Mouse (Mus musculus): ENCODE measurements around the gene Stoml1. TPM values are rescaled to one million over a fixed set of nuclear protein-coding genes. Genes with fewer than 3 reads are reported as not detected.
A peak's percentile ranks its signal among the peaks of the same experiment; 100 is the strongest.

Stoml1 gene
- polyA plus RNA-seq, 1 experiment from 2014 or later = 37.6 TPM

- H3K9me3 ChIP-seq (ENCODE audit: control insufficient read depth, low read length) = no peaks in the 10 kb centered on the region
- H3K36me3 ChIP-seq (ENCODE audit: control insufficient read depth, insufficient read depth, low read length) = no peaks in the 10 kb centered on the region
- 0 out of 2 replicates have a peak, but pooled peaks cover 3% of the 10 kb centered on the region for H3K4me1 ChIP-seq (replicated peaks; ENCODE audit: control insufficient read depth, insufficient read depth, low read length)
- no peak overlapping the region for H3K9ac ChIP-seq (ENCODE audit: low read length)
- no peak overlapping the region for H3K27ac ChIP-seq (ENCODE audit: low read depth, low read length)
- H3K4me3 ChIP-seq (ENCODE audit: low read depth, low read length) = no peak overlapping the region
- ATAC-seq (replicated peaks; ENCODE audit: low FRiP score) (no peak), DNase-seq (ENCODE audit: low spot score) (peak; percentile 41)
- no peak overlapping the region for H3K4me2 ChIP-seq (ENCODE audit: low read depth, low read length, severe bottlenecking)
- no peaks in the 10 kb centered on the region for H3K27me3 ChIP-seq (ENCODE audit: control insufficient read depth, insufficient read depth, low read length)
- 39% methylated on average over 5 of the region's 5 CpGs for WGBS
Observed at GRCm38 (mm10) chr9:58213865-58214264, 39.1 kb upstream of the Stoml1 start.

- Histone ChIP-seq H3K9ac (ENCODE audit: low read length) (no peak overlapping the region), H3K4me2 (ENCODE audit: low read depth, low read length, severe bottlenecking) (no peak overlapping the region), H3K4me1 (replicated peaks; ENCODE audit: control insufficient read depth, insufficient read depth, low read length) (0 out of 2 replicates have a peak, but pooled peaks cover 3% of the 10 kb centered on the region), H3K36me3 (ENCODE audit: control insufficient read depth, insufficient read depth, low read length) (no peaks in the 10 kb centered on the region; the same call in 1 of the 2 replicates), H3K27me3 (ENCODE audit: control insufficient read depth, insufficient read depth, low read length) (no peaks in the 10 kb centered on the region), H3K27ac (ENCODE audit: low read depth, low read length) (no peak overlapping the region), H3K4me3 (ENCODE audit: low read depth, low read length) (no peak overlapping the region), H3K9me3 (ENCODE audit: control insufficient read depth, low read length) (no peaks in the 10 kb centered on the region)
- 69% methylated on average over 8 of the region's 8 CpGs for WGBS
- ATAC-seq (replicated peaks; ENCODE audit: low FRiP score) (no peak), DNase-seq (ENCODE audit: low spot score) (peak; percentile 44)
Observed at GRCm38 (mm10) chr9:58214519-58215180, 38.3 kb upstream of the Stoml1 start.

GRCm38 (mm10) chr9:58216402-58216801, 36.6 kb upstream of the Stoml1 start:
- no peak overlapping the region for H3K4me2 ChIP-seq (ENCODE audit: low read depth, low read length, severe bottlenecking)
- no peak overlapping the region for H3K9ac ChIP-seq (ENCODE audit: low read length)
- no peaks in the 10 kb centered on the region for H3K27me3 ChIP-seq (ENCODE audit: control insufficient read depth, insufficient read depth, low read length)
- peak; percentile 75 for DNase-seq (ENCODE audit: low spot score)
- no peak overlapping the region for H3K27ac ChIP-seq (ENCODE audit: low read depth, low read length)
- H3K9me3 ChIP-seq (ENCODE audit: control insufficient read depth, low read length) = no peaks in the 10 kb centered on the region
- 0 out of 2 replicates have a peak, but pooled peaks cover 3% of the 10 kb centered on the region for H3K4me1 ChIP-seq (replicated peaks; ENCODE audit: control insufficient read depth, insufficient read depth, low read length)
- H3K4me3 ChIP-seq (ENCODE audit: low read depth, low read length) = no peak overlapping the region
- WGBS = 38% methylated on average over 6 of the region's 6 CpGs
- no peaks in the 10 kb centered on the region; the same call in 1 of the 2 replicates for H3K36me3 ChIP-seq (ENCODE audit: control insufficient read depth, insufficient read depth, low read length)
- ATAC-seq (replicated peaks; ENCODE audit: low FRiP score) = 0 out of 2 replicates have a peak, but pooled peaks have one; percentile 30

- ATAC-seq (replicated peaks; ENCODE audit: low FRiP score) = no peak
Observed at GRCm38 (mm10) chr9:58218539-58218938, 34.4 kb upstream of the Stoml1 start.

GRCm38 (mm10) chr9:58220218-58220903, 32.6 kb upstream of the Stoml1 start:
- Histone ChIP-seq H3K27me3 (ENCODE audit: control insufficient read depth, insufficient read depth, low read length) (no peaks in the 10 kb centered on the region), H3K4me3 (ENCODE audit: low read depth, low read length) (no peak overlapping the region), H3K36me3 (ENCODE audit: control insufficient read depth, insufficient read depth, low read length) (no peaks in the 10 kb centered on the region; the same call in 1 of the 2 replicates), H3K27ac (ENCODE audit: low read depth, low read length) (no peak overlapping the region), H3K4me1 (replicated peaks; ENCODE audit: control insufficient read depth, insufficient read depth, low read length) (0 out of 2 replicates have a peak, but pooled peaks cover 3% of the 10 kb centered on the region), H3K4me2 (ENCODE audit: low read depth, low read length, severe bottlenecking) (no peak overlapping the region), H3K9ac (ENCODE audit: low read length) (no peak overlapping the region), H3K9me3 (ENCODE audit: control insufficient read depth, low read length) (no peaks in the 10 kb centered on the region)
- DNase-seq (ENCODE audit: low spot score) (peak; percentile 70), ATAC-seq (replicated peaks; ENCODE audit: low FRiP score) (no peak)
- 72% methylated on average over 24 of the region's 24 CpGs for WGBS

More at GRCm38 (mm10) chr9:58218539-58218938, 34.4 kb upstream of the Stoml1 start:
- no peak overlapping the region for H3K9ac ChIP-seq (ENCODE audit: low read length)
- 87% methylated on average over 3 of the region's 3 CpGs for WGBS
- H3K27me3 ChIP-seq (ENCODE audit: control insufficient read depth, insufficient read depth, low read length) = no peaks in the 10 kb centered on the region
- DNase-seq (ENCODE audit: low spot score) = no peak
- no peaks in the 10 kb centered on the region for H3K9me3 ChIP-seq (ENCODE audit: control insufficient read depth, low read length)
- 0 out of 2 replicates have a peak, but pooled peaks cover 3% of the 10 kb centered on the region for H3K4me1 ChIP-seq (replicated peaks; ENCODE audit: control insufficient read depth, insufficient read depth, low read length)
- H3K27ac ChIP-seq (ENCODE audit: low read depth, low read length) = no peak overlapping the region
- H3K36me3 ChIP-seq (ENCODE audit: control insufficient read depth, insufficient read depth, low read length) = no peaks in the 10 kb centered on the region; the same call in 1 of the 2 replicates
- no peak overlapping the region for H3K4me3 ChIP-seq (ENCODE audit: low read depth, low read length)
- H3K4me2 ChIP-seq (ENCODE audit: low read depth, low read length, severe bottlenecking) = no peak overlapping the region

GRCm38 (mm10) chr9:58224356-58224755, 28.6 kb upstream of the Stoml1 start:
- WGBS = 93% methylated on average over 2 of the region's 2 CpGs
- no peak overlapping the region for H3K4me2 ChIP-seq (ENCODE audit: low read depth, low read length, severe bottlenecking)
- H3K9me3 ChIP-seq (ENCODE audit: control insufficient read depth, low read length) = no peaks in the 10 kb centered on the region
- H3K4me3 ChIP-seq (ENCODE audit: low read depth, low read length) = no peak overlapping the region
- no peak overlapping the region for H3K27ac ChIP-seq (ENCODE audit: low read depth, low read length)
- no peak for DNase-seq (ENCODE audit: low spot score)
- no peak for ATAC-seq (replicated peaks; ENCODE audit: low FRiP score)
- H3K36me3 ChIP-seq (ENCODE audit: control insufficient read depth, insufficient read depth, low read length) = no peaks in the 10 kb centered on the region; the same call in 1 of the 2 replicates
- no peaks in the 10 kb centered on the region for H3K27me3 ChIP-seq (ENCODE audit: control insufficient read depth, insufficient read depth, low read length)
- H3K4me1 ChIP-seq (replicated peaks; ENCODE audit: control insufficient read depth, insufficient read depth, low read length) = no peaks in the 10 kb centered on the region
- H3K9ac ChIP-seq (ENCODE audit: low read length) = no peak overlapping the region

- Histone ChIP-seq H3K27me3 (ENCODE audit: control insufficient read depth, insufficient read depth, low read length) (no peaks in the 10 kb centered on the region), H3K4me2 (ENCODE audit: low read depth, low read length, severe bottlenecking) (no peak overlapping the region), H3K4me3 (ENCODE audit: low read depth, low read length) (no peak overlapping the region), H3K9ac (ENCODE audit: low read length) (no peak overlapping the region), H3K4me1 (replicated peaks; ENCODE audit: control insufficient read depth, insufficient read depth, low read length) (no peaks in the 10 kb centered on the region), H3K9me3 (ENCODE audit: control insufficient read depth, low read length) (no peaks in the 10 kb centered on the region), H3K27ac (ENCODE audit: low read depth, low read length) (no peak overlapping the region), H3K36me3 (ENCODE audit: control insufficient read depth, insufficient read depth, low read length) (no peaks in the 10 kb centered on the region)
- DNase-seq (ENCODE audit: low spot score) (peak; percentile 72), ATAC-seq (replicated peaks; ENCODE audit: low FRiP score) (no peak)
- WGBS = 62% methylated on average over 9 of the region's 9 CpGs
Observed at GRCm38 (mm10) chr9:58225915-58226913, 26.8 kb upstream of the Stoml1 start.

All from forebrain, embryonic 11.5 days (tissue).